Mouse (Mus musculus) testis, adult 2 months (tissue): ENCODE data around the gene Rac2.

Experiments used
- CTCF ChIP-seq: fragments of 200-500 bp; IDR thresholded peaks from 2 replicates; pipeline ENCODE4 v1.5.1; 2012; ENCODE audit warnings: low read depth, mild to moderate bottlenecking, inconsistent platforms, low read length, moderate library complexity; ENCODE audit not compliant: control insufficient read depth, insufficient read depth, insufficient replicate concordance
- POLR2A ChIP-seq: fragments of 200-500 bp; IDR thresholded peaks from 2 replicates; pipeline ENCODE4 v1.6.1; 2012; ENCODE audit warnings: low read depth, mild to moderate bottlenecking, inconsistent platforms, low read length, moderate library complexity; ENCODE audit not compliant: control insufficient read depth

DNA sequence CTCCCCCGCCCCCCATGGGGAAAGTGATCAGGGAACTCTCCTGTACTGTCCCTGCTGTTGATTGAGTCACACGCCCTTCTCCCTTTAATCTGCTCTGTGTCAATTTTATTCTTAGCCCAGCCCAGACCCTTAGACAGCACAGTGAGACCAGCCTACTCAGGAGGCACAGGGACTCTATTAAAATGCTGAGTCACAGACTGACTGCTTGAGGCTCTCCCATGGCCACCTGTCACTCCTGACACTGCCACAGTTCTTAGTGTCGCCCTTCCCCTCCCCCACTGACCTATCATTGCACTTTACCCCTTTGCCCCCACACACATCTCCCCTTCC lies 24.3 kb downstream of the Rac2 start:
- TF ChIP-seq CTCF (no peak), POLR2A (no peak)
